Mouse (Mus musculus): ENCODE data around the gene B4galt4.

Gene B4galt4

GRCm38 (mm10) chr16:38728576-38729132 lies 13.4 kb upstream of the B4galt4 start:
- DNase-seq (ENCODE audit: low read depth, low spot score): no peak

DNA sequence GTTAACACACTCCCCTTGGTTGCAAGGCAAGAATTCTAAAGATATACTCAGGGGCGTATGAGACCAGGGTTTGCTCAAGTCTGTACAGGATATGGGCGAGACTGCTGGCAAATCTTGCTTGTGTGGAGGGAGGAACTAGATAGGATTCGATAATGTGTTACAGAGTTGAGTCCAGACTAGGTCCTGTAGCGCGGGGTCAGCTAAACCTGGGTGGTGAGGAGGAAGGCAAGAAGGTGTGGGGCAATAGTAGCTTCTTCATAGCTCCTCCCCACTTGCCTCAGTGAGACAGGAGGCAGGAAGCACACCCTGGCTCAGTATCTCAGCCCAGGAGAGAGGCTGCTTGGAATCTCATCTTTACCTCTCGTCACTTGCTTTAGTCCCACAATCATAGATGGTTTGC lies 12.9 kb upstream of the B4galt4 start:
- no peak for DNase-seq (ENCODE audit: low read depth, low spot score)

DNA sequence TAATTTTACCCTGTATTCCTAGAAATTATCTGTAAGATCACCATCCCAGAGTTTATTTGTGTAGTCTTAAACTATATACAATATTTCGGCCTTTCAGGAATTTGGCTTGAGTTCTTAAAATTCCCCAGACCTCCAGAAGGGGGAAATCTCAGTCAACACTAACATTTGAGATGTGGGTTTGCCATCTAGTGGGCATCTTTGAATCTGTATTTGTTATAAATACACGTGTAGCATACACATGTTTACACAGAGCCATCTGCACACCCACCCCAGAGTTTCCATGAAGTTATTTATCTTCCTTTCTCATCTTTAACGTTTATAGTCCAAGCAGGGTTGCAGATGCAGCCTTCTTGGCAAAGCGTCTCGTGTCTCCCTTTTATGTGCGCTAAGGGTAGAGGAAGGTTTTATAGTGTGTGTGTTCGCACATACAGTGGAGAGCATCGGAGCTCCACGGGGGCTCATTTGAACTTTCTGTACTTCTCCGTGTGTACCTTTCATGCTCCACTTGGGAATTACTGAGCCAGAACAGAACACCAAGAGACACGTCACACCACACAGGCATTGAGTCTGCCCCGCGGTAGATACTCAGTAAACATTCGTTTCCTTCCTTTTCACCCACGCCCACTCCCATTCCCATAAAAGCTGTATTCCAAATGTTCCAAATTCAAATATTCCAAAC lies 12.3 kb upstream of the B4galt4 start:
- peak; percentile 69 for DNase-seq (ENCODE audit: low read depth, low spot score)

DNA sequence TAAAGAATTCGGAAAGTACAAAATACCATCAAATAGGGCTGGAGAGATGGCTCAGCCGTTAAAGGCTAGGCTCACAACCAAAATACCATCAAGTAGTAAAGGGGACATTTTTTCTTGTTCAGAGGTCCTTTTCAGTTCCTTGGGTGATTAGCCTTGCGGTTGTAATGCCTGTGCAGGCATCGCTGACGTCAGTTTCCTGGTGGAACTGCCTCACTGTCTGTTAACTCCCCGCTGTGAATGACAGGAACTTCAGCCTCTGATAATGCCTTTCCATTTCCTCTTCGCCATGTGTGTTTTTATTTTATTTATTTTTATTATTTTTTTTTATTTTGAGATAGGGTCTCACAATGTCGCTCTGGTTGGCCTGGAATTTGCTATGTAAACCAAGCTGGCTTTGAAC lies 11.1 kb upstream of the B4galt4 start:
- no peak for DNase-seq (ENCODE audit: low read depth, low spot score)

DNA sequence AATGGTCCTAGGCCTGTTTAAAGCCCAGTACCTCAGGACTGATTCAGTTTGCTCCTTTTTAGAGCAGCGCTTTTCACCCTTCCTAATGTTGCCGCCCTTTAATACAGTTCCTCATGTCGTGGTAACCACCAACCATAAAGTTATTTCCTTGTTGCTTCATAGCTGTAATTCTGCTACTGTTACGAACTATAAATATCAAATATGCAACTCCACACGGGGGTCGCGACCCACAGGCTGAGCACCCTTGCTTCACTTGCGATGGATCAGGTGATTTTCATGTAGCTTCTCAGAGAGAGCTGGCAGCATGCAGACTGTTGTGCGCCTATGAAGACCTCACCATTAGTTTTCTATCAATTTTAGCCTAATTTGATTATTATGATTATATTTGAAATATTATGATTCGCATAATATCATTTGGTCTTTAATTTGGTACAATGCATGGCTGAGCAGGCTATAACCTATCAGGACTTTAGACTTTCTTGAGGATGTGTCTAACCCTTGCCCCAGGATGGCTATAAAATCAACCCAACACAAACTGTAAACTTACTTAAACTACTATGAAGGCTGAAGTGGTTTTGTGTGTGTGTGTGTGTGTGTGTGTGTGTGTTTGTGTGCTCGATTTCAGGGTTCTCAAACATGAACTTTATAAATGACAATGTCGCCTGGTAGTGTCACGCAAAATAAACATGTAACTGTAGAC lies 710 bp upstream of the B4galt4 start:
- DNase-seq (ENCODE audit: low read depth, low spot score): no peak

- DNase-seq (ENCODE audit: low read depth, low spot score): no peak
Observed at GRCm38 (mm10) chr16:38742659-38743131, 631 bp downstream of the B4galt4 start.

- DNase-seq (ENCODE audit: low read depth, low spot score): no peak
Observed at GRCm38 (mm10) chr16:38743941-38744673, 2.0 kb downstream of the B4galt4 start.

DNA sequence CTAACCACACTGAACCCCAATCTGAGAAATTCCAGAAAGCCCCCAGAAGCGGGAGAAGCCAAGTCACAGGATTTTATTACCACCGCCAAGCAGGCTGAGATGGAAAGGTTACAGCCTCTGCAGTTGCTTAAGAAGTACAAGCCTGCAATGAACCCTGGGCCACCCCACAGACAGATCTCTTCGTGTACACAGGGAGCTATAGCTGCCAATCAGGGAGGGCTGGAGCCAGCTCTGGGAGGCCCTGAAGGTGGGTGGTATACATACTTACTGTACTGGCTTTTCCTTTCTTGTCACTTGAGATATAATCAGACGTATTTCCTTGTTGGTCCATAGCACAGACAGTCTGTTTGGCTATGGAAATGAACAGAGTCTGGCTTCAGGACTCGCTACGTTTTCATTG lies 8.7 kb downstream of the B4galt4 start:
- DNase-seq (ENCODE audit: low read depth, low spot score): no peak

- no peak for DNase-seq (ENCODE audit: low read depth, low spot score)
Observed at GRCm38 (mm10) chr16:38753631-38754030, 11.6 kb downstream of the B4galt4 start.

DNA sequence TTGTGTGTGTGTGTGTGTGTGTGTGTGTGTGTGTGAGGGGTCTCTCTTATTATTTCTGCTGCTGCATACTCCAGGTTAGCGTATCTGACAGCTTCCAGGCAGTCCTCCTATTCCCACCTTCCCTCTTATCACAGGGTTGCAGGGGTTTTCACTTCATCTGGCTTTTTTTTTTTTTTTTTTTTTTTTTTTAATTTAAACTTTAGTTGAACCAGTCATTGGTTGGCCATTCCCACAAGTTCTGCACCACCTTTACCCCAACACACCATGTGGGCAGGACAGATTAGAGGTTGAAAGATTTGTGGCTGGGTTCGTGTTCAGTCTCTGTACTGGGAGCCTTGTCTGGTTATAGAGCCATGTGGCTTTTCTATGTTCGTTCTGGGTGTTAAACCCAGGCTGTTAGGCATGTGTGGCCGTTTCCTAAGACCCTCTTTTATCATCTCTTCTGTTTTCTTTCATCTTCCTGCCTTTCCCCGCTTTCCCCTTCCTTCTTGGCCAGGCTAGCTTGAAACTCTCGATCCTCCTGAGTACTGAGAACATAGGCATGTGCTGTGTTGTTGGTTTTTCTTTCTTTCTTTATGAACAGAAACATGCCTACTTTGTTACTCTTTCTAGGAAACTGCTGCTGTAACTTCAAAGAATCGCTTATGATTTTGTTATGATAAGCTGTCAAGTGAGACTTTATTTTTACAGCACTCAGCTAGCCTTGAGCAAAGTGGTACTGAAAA lies 13.6 kb downstream of the B4galt4 start:
- DNase-seq (ENCODE audit: low read depth, low spot score): no peak

- DNase-seq (ENCODE audit: low read depth, low spot score): no peak
Observed at GRCm38 (mm10) chr16:38756177-38756503, 14.1 kb downstream of the B4galt4 start.

- no peak for DNase-seq (ENCODE audit: low read depth, low spot score)
Observed at GRCm38 (mm10) chr16:38756572-38756971, 14.5 kb downstream of the B4galt4 start.

- no peak for DNase-seq (ENCODE audit: low read depth, low spot score)
Observed at GRCm38 (mm10) chr16:38757626-38758025, 15.6 kb downstream of the B4galt4 start.

DNA sequence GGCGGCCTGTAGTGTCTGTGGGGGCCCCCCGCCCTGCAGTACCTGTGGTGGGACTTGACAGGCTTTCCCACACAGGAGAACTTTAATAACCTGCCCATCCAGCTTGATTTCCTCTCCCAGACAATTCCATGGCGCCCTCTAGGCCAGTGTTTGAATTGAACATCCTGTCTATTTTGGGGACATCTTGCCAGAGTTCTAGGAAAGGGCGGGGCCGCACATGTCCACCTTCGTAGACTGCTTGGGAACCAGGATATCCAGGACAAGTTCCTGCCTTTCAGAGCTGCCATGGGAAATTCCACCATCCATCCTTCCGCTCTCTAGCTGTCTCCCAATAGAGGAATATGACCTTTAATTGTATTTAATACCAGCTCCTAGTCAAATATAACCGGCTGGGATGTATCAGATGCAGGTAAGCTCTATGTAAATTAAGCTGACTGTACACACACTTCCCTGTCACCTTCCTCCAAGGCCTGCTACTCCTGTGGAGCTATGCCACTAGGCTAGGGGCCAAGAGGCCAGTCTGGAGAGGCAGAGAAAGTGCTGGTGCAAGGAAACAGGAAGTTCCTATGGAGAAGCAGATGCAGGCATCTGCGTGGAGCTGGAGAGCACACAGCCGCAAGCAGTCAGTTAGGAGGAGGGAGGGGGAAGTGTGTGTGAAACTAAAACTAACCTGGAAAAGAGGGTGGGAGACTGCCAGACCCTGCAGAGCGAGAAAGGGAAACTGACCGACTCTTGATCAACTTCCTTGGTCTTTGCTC lies 16.2 kb downstream of the B4galt4 start:
- DNase-seq (ENCODE audit: low read depth, low spot score): no peak

GRCm38 (mm10) chr16:38760239-38760638 lies 18.2 kb downstream of the B4galt4 start:
- DNase-seq (ENCODE audit: low read depth, low spot score): no peak

- no peak for DNase-seq (ENCODE audit: low read depth, low spot score)
Observed at GRCm38 (mm10) chr16:38760834-38761375, 18.8 kb downstream of the B4galt4 start.

GRCm38 (mm10) chr16:38761972-38762371 lies 19.9 kb downstream of the B4galt4 start:
- DNase-seq (ENCODE audit: low read depth, low spot score): no peak

GRCm38 (mm10) chr16:38762401-38762800 lies 20.3 kb downstream of the B4galt4 start:
- DNase-seq (ENCODE audit: low read depth, low spot score): no peak

DNA sequence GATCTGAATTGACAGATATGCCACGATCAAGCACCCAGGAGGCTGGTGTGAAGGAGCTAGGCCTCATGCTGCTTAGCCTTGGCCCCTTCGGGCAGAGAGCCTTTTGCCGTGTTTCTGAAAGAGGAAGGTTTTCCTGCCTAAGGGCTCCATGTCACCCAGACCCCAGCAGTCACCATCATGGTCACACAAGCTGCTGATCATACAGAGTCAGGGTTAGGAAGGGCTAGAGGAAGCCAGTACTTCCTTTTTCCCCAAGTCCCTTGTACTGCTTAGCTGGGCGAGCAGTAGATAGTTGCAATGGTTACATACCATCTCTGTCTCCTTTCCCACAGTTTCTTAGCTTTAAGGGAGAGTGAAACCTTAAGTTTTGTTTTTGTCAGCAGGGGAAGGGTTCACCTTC lies 21.4 kb downstream of the B4galt4 start:
- DNase-seq (ENCODE audit: low read depth, low spot score): no peak

DNA sequence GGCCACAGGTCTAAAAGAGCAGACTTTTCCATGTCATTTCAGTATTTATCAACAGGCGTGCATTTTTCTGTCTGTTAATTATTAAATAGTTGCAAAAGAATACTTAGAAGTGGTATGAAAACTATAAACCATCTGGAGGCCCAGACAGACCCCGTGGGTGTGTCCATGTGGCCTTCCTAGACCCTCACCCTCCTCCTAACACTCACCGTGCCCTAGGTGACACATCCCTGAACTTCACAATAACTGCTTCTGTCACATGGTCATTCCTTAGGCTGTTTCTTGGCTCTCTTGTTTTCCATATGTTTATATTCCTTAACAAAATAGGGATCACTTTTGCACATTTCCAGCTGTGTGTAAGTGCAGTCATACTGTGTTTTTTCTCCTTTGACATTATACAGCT lies 24.6 kb downstream of the B4galt4 start:
- DNase-seq (ENCODE audit: low read depth, low spot score): no peak

DNA sequence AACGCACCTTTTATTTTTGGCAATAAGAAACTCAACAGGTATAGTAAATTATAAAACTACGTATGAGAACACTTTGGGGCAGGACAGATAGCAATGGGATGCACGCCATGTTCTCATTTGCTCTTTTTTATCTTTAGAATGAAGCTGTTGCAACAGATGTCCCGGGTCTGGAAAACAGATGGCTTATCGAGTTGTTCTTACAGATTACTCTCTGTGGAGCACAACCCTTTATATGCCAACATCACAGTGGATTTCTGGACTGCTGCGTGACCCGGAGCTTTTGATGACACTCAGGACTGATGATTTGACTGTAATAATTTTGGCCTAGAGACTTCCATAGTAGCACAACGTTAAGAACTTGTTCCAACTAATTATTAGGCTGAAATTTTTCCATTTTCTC lies 25.7 kb downstream of the B4galt4 start:
- peak; percentile 48 for DNase-seq (ENCODE audit: low read depth, low spot score)
